Mouse (Mus musculus): ENCODE measurements at regions not wholly inside any gene's neighbourhood (a gene's known extent, or its start where the extent isn't known, plus 50 kb on each side); places are given as distances from the start of the nearest gene placed in this dataset.

- DNase-seq = no peak
These were observed 265.4 kb downstream of the Pmp22 start for GRCm38 (mm10) chr11:63394201-63394600.

GRCm38 (mm10) chr11:63396386-63396785, 267.6 kb downstream of the Pmp22 start:
- no peak for DNase-seq

- no peak for DNase-seq
These were observed 274.0 kb downstream of the Pmp22 start for GRCm38 (mm10) chr11:63402741-63403140.

- DNase-seq = peak; percentile 55
These were observed 275.9 kb downstream of the Pmp22 start for GRCm38 (mm10) chr11:63404719-63405118.

GRCm38 (mm10) chr11:63409431-63409830, 280.6 kb downstream of the Pmp22 start:
- no peak for DNase-seq

GRCm38 (mm10) chr11:63410921-63411320, 282.1 kb downstream of the Pmp22 start:
- DNase-seq = no peak

GRCm38 (mm10) chr11:63412364-63412991, 283.7 kb downstream of the Pmp22 start:
- no peak for DNase-seq

GRCm38 (mm10) chr11:63413106-63413505, 284.3 kb downstream of the Pmp22 start:
- DNase-seq = no peak

- no peak for DNase-seq
These were observed 284.8 kb downstream of the Pmp22 start for GRCm38 (mm10) chr11:63413621-63414020.

GRCm38 (mm10) chr11:63418042-63418776, 289.4 kb downstream of the Pmp22 start:
- DNase-seq = no peak

- DNase-seq = no peak
These were observed 291.6 kb downstream of the Pmp22 start for GRCm38 (mm10) chr11:63420341-63420740.

GRCm38 (mm10) chr11:63422069-63422468, 293.3 kb downstream of the Pmp22 start:
- no peak for DNase-seq

- no peak for DNase-seq
These were observed 295.5 kb downstream of the Pmp22 start for GRCm38 (mm10) chr11:63424319-63424718.

- no peak for DNase-seq
These were observed 297.0 kb downstream of the Pmp22 start for GRCm38 (mm10) chr11:63425741-63426140.

GRCm38 (mm10) chr11:63453786-63454185, 325.0 kb downstream of the Pmp22 start:
- no peak for DNase-seq

GRCm38 (mm10) chr11:63454910-63455531, 326.2 kb downstream of the Pmp22 start:
- DNase-seq = no peak

GRCm38 (mm10) chr11:63456356-63456755, 327.6 kb downstream of the Pmp22 start:
- DNase-seq = no peak

- DNase-seq = no peak
These were observed 328.5 kb downstream of the Pmp22 start for GRCm38 (mm10) chr11:63457250-63457649.

- DNase-seq = no peak
These were observed 331.4 kb downstream of the Pmp22 start for GRCm38 (mm10) chr11:63460146-63460545.

GRCm38 (mm10) chr11:63463797-63464331, 335.1 kb downstream of the Pmp22 start:
- no peak for DNase-seq

GRCm38 (mm10) chr11:63465941-63466340, 337.2 kb downstream of the Pmp22 start:
- DNase-seq = no peak

- no peak for DNase-seq
These were observed 337.8 kb downstream of the Pmp22 start for GRCm38 (mm10) chr11:63466541-63466940.

- no peak for DNase-seq
These were observed 346.0 kb downstream of the Pmp22 start for GRCm38 (mm10) chr11:63474831-63475230.
